Mouse (Mus musculus) frontal cortex, postnatal 10 days (tissue): ENCODE results near the gene Nrxn1.

Experiments used
- DNase-seq, 2 experiments: peaks; one replicate each; pipeline ENCODE4 v3.0.0; 2022; ENCODE audit warnings: low spot score in 2 of 2, mixed read lengths in 1 of 2

The Nrxn1 gene

DNA sequence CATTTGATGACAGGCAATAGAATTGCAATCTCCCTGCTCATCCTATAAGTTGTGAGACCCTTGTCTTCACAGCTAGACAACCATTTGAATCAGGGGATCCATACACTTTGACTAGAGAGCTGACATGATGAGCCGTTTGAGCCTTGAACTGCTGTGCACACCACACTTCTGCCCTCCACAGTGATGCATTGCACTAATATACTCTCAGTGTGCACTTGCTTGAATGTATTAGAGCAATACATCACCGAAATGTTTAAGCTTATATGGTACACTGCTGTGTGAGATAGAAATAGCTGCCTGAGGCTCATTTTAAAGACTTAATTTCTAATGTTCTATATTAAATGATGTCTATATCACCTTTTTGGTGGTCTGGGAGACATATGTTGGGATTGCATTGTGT, 430.6 kb downstream of the Nrxn1 start:
- DNase-seq: no peak

- no peak for DNase-seq
Observed at GRCm38 (mm10) chr17:90654506-90654905, 438.4 kb downstream of the Nrxn1 start.

- DNase-seq: no peak
Observed at GRCm38 (mm10) chr17:90653347-90653746, 439.5 kb downstream of the Nrxn1 start.

GRCm38 (mm10) chr17:90650279-90650678, 442.6 kb downstream of the Nrxn1 start:
- DNase-seq: no peak

DNA sequence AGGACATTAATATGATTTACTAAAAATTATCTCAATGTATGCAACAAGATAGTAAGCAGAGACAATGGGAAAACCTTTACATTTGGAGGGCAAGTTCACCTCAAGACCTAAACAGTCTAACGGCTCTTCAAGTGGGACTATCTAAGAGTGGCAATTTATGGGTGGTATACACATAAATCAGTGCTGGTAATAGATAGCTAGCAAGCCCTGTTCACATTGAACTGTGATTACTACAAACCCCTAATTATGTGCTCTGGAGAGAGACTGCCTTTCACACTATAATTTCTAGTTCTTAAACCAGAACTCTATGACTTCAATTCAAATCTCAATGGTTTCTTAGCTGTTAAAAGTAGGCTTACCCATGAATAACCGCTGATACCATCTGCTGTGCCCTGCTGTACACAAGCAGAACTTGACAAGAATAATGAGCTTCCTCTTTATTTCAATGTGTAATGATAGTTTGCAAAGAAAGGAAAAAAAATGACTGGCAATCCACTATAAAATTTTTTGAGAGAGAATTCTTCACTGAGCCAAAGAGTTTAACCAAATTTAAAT, 453.8 kb downstream of the Nrxn1 start:
- DNase-seq: no peak

DNA sequence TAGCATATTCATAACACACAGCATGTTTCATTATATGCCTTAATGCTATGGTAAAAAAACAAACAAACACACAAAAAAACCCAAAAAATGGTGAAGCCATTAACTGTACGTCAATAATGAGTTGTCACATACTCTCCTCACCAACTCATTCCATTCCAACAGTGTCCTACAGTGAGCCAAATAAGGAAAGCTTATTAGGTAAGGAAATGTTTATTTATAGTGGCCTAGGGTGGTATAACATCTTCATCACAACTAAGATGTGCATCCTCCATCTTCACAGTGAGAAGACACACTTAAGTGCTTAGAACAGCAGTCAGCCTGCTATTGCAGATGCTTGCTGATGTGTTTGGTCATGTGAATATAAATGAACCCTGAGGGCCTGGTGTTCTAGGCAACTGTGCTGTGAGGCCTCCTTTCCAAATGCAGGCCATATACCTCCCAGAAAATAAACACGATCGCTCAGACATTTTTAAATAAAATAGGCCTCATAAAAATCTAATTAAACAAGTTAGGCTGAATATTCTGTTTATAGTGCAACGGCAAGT, 454.6 kb downstream of the Nrxn1 start:
- DNase-seq: no peak

- DNase-seq: no peak
Observed at GRCm38 (mm10) chr17:90631371-90631770, 461.5 kb downstream of the Nrxn1 start.

GRCm38 (mm10) chr17:90629851-90630250, 463.0 kb downstream of the Nrxn1 start:
- peak in 1 of 2 experiments; percentile 21 for DNase-seq

DNA sequence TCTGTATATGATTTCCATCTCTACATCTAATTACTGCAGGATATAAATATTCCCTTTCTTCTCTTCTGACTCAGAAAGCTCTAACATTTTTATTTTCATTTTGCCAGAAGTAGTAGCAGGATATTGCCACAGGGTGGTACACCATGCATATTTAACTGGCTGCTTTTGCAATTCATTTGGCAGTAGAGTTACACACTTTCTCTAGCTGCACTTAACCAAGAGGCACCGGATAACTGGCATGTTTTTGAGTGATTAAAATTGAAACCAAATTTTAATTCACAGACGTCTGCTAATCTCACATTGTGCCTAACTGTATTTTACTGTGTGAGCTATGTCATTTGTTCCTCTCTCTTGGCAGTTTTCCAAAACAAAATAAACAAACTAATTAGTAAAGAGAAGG, 464.4 kb downstream of the Nrxn1 start:
- no peak for DNase-seq

DNA sequence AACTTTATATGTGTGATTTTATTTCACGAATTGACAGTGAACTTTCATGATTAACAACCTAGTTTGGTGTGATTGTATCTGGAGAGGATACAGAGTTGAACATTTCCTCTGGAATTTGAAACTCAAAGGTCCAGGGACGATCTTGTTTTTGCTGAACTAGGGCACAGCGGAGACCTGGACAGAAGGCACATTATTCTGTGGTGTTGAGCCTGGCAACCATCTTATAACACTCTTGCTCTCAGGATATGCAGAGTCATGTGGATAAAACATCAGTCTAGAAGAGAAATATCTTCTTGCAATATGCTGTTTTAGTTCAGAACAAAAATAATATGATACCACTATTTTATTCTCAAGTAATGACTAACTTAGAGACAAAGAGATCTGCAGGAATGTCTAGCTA, 464.9 kb downstream of the Nrxn1 start:
- DNase-seq: no peak

GRCm38 (mm10) chr17:90627395-90627794, 465.5 kb downstream of the Nrxn1 start:
- no peak for DNase-seq

DNA sequence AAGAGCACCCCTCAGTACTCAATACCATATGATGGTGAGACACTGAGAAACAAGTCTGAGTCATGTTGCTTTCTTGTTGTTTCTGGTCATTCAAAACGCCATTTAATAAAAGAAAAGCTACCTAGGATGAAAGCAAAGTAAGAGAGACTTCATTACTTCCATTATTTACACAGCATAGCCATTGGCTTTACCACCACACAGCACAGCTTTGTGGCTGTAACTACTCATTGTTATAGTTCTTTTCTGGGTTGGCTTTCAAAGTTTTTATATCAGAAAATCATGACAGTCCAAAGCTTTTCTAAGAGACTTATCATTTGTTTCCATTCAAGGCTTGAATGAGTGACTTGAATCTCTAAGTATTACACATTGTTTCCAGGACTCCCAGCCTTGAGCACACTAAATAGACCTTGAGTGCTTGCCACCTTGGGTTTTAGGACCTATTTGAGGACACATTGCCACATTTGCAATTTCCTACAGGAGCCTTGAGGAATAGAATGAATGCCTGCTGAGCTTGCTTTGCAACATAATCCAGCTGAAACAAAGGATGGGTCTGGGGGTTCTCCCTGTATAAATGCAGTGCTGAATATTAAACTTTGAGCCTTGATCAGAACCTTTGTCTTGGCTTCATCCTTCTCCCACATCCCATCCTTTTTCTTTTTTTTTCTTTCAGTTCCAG, 468.1 kb downstream of the Nrxn1 start:
- DNase-seq: no peak

DNA sequence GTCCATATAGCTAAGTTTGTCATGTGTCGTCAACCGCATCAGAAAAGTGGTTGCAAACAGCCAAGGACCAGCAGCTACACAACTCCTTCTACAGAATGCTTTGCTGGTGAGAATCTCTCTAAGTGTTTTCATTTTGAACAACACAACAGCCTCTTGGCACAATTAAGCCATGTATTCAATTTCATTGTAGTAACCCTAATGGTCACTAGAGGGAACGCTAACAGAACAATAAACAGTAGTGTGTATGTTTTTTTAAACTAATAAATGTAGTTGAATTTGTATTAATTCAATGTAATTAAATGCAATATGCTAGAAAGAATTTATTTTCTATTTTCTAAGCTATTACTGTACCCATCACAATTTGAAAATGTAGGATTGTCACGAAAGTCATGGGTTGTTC, 471.0 kb downstream of the Nrxn1 start:
- no peak for DNase-seq

GRCm38 (mm10) chr17:90615019-90615418, 477.9 kb downstream of the Nrxn1 start:
- no peak for DNase-seq

DNA sequence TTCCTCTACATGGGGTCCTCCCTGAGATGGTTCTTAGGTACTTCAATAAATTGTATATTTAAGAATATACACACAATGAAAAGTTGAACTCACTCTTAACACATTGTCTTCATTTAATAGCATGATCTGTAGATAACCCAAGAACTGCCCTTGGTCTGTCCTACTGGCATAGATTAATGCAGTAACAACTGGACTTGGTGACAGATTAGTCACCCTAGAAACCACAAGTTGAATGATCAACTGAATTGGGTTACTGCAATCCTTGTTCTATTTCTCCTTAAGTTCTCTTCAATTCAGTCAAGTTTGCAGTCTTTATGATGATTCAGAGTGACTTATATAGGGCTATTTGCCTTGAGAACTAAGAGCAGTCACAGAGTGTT, 485.5 kb downstream of the Nrxn1 start:
- no peak for DNase-seq

- no peak for DNase-seq
Observed at GRCm38 (mm10) chr17:90606718-90607426, 486.0 kb downstream of the Nrxn1 start.

- DNase-seq: no peak
Observed at GRCm38 (mm10) chr17:90599570-90600524, 493.0 kb downstream of the Nrxn1 start.

GRCm38 (mm10) chr17:90594798-90595533, 497.9 kb downstream of the Nrxn1 start:
- no peak for DNase-seq

DNA sequence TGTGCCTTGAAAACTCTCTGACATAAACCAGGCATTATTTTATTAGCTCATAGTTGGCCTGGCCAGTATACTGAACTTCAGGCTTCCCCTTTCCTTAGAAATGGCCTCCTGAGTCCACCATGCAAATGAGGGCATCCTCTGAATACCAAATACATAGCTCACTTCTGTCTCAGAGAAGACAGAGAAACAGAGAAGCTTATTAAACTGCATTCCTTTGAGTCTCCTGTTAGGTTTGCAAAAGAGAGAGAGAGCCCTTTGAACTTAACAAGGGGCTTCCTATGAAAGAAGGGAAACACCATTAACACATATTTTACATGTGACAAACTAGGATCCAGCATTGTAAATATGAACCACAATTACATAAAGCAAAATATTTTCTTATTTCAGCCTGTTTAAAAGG, 506.0 kb downstream of the Nrxn1 start:
- no peak for DNase-seq

DNA sequence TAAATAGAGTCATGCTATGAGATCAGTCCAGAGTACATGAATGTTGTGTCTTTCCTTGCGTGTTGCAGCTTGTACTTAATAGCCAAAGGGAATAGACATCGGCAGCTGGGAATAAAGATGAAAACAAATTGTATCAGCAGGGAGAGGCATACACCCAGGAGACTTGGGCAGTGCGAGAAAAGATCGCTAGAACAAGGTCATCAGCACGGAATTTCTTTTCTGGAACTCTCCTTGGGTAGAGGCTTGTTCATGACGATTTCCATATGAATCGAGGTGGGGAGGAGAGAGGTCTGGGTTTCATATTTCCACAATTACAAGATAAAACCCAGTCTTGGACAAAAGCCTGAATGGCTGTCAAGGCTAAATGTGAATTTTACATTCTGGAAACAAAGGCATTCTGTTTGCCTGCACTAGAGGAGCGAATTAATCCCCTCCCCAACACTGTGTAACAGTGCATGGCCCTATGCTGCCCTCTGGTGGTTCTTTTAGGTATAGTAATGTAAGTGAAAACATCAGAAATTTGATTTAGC, 508.1 kb downstream of the Nrxn1 start:
- peak in 1 of 2 experiments; percentile 32 for DNase-seq
